Mouse (Mus musculus): ENCODE data around the gene Pak2. TPM values are rescaled to one million over a fixed set of nuclear protein-coding genes. Genes with fewer than 3 reads are reported as not detected.

Gene Pak2
- polyA plus RNA-seq, 2 experiments, result 6.7 to 9.1 TPM

GRCm38 (mm10) chr16:32120454-32120853 lies 41.3 kb upstream of the Pak2 start:
- Histone ChIP-seq H3K4me2 (ENCODE audit: low read depth) (no peak overlapping the region), H3K9ac (replicated peaks) (no peak overlapping the region), H3K36me3 (replicated peaks; ENCODE audit: control insufficient read depth, insufficient read depth, low read depth) (no peaks in the 10 kb centered on the region), H3K27me3 (ENCODE audit: control insufficient read depth, insufficient read depth, low read length) (no peaks in the 10 kb centered on the region), H3K4me3 (ENCODE audit: insufficient read depth in 1 of 2, low read depth in 2 of 2, low read length in 2 of 2) (no peak overlapping the region), H3K27ac (no peak overlapping the region), H3K9me3 (ENCODE audit: control insufficient read depth, low read length) (no peaks in the 10 kb centered on the region), H3K4me1 (replicated peaks; ENCODE audit: control insufficient read depth in 2 of 2, insufficient read depth in 2 of 2, low read length in 1 of 2) (peaks cover 3 to 11% of the 10 kb centered on the region in 2 experiments; a peak in 2 of 4 replicates)
- no peak for ATAC-seq (ENCODE audit: insufficient read depth)
- WGBS (ENCODE audit: insufficient replicate concordance), result 65% methylated on average over 3 of the region's 3 CpGs
- DNase-seq (ENCODE audit: low read depth in 3 of 3, low spot score in 3 of 3), result no peak
- TF ChIP-seq CTCF (IDR thresholded peaks at IDR 0.05; ENCODE audit: low read depth) (peak; percentile 39), EP300 (IDR thresholded peaks at IDR 0.05; ENCODE audit: low read depth) (no peak)

- TF ChIP-seq CTCF (IDR thresholded peaks at IDR 0.05; ENCODE audit: low read depth), result no peak
- no peak for TF ChIP-seq EP300 (IDR thresholded peaks at IDR 0.05; ENCODE audit: low read depth)
- DNase-seq (ENCODE audit: low read depth in 3 of 3, low spot score in 3 of 3) (no peak), ATAC-seq (ENCODE audit: insufficient read depth) (0 out of 2 replicates have a peak, but pooled peaks have one; percentile 27)
- Histone ChIP-seq H3K27ac (no peak overlapping the region), H3K4me2 (ENCODE audit: low read depth) (no peak overlapping the region), H3K9ac (replicated peaks) (no peak overlapping the region), H3K4me3 (ENCODE audit: insufficient read depth in 1 of 2, low read depth in 2 of 2, low read length in 2 of 2) (no peak overlapping the region), H3K36me3 (replicated peaks; ENCODE audit: control insufficient read depth, insufficient read depth, low read depth) (no peaks in the 10 kb centered on the region), H3K4me1 (replicated peaks; ENCODE audit: control insufficient read depth in 2 of 2, insufficient read depth in 2 of 2, low read length in 1 of 2) (peaks cover 3 to 24% of the 10 kb centered on the region in 2 experiments; a peak in 2 of 4 replicates), H3K27me3 (ENCODE audit: control insufficient read depth, insufficient read depth, low read length) (no peaks in the 10 kb centered on the region), H3K9me3 (ENCODE audit: control insufficient read depth, low read length) (no peaks in the 10 kb centered on the region)
- WGBS (ENCODE audit: insufficient replicate concordance), result 17% methylated on average over 5 of the region's 5 CpGs
Measured at GRCm38 (mm10) chr16:32116186-32116585, 37.0 kb upstream of the Pak2 start.

GRCm38 (mm10) chr16:32115781-32116180 lies 36.6 kb upstream of the Pak2 start:
- no peak overlapping the region for H3K9ac ChIP-seq (replicated peaks)
- no peaks in the 10 kb centered on the region for H3K36me3 ChIP-seq (replicated peaks; ENCODE audit: control insufficient read depth, insufficient read depth, low read depth)
- no peaks in the 10 kb centered on the region for H3K9me3 ChIP-seq (ENCODE audit: control insufficient read depth, low read length)
- no peak for TF ChIP-seq CTCF (IDR thresholded peaks at IDR 0.05; ENCODE audit: low read depth)
- TF ChIP-seq EP300 (IDR thresholded peaks at IDR 0.05; ENCODE audit: low read depth), result no peak
- WGBS (ENCODE audit: insufficient replicate concordance), result 27% methylated on average over 6 of the region's 6 CpGs
- ATAC-seq (ENCODE audit: insufficient read depth) (no peak), DNase-seq (ENCODE audit: low read depth in 3 of 3, low spot score in 3 of 3) (no peak)
- H3K4me2 ChIP-seq (ENCODE audit: low read depth), result 0 out of 2 replicates have a peak overlapping the region, but pooled peaks have one; percentile 39
- no peaks in the 10 kb centered on the region for H3K27me3 ChIP-seq (ENCODE audit: control insufficient read depth, insufficient read depth, low read length)
- no peak overlapping the region for H3K4me3 ChIP-seq (ENCODE audit: insufficient read depth in 1 of 2, low read depth in 2 of 2, low read length in 2 of 2)
- H3K4me1 ChIP-seq (replicated peaks; ENCODE audit: control insufficient read depth in 2 of 2, insufficient read depth in 2 of 2, low read length in 1 of 2), result peaks cover 3 to 24% of the 10 kb centered on the region in 2 experiments; a peak in 2 of 4 replicates
- no peak overlapping the region for H3K27ac ChIP-seq

GRCm38 (mm10) chr16:32114968-32115695 lies 36.0 kb upstream of the Pak2 start:
- TF ChIP-seq EP300 (IDR thresholded peaks at IDR 0.05; ENCODE audit: low read depth) (no peak), CTCF (IDR thresholded peaks at IDR 0.05; ENCODE audit: low read depth) (peak; percentile 98)
- Histone ChIP-seq H3K4me3 (ENCODE audit: insufficient read depth in 1 of 2, low read depth in 2 of 2, low read length in 2 of 2) (no peak overlapping the region), H3K27ac (no peak overlapping the region), H3K9me3 (ENCODE audit: control insufficient read depth, low read length) (no peaks in the 10 kb centered on the region), H3K36me3 (replicated peaks; ENCODE audit: control insufficient read depth, insufficient read depth, low read depth) (no peaks in the 10 kb centered on the region), H3K9ac (replicated peaks) (no peak overlapping the region), H3K27me3 (ENCODE audit: control insufficient read depth, insufficient read depth, low read length) (no peaks in the 10 kb centered on the region), H3K4me2 (ENCODE audit: low read depth) (peak overlapping the region; percentile 39; the same call in 1 of the 2 replicates), H3K4me1 (replicated peaks; ENCODE audit: control insufficient read depth in 2 of 2, insufficient read depth in 2 of 2, low read length in 1 of 2) (peaks cover 3 to 24% of the 10 kb centered on the region in 2 experiments; a peak in 2 of 4 replicates)
- DNase-seq (ENCODE audit: low read depth in 3 of 3, low spot score in 3 of 3) (peak in 2 of 3 experiments; percentile 62 to 66), ATAC-seq (ENCODE audit: insufficient read depth) (no peak)
- 15% methylated on average over 15 of the region's 15 CpGs for WGBS (ENCODE audit: insufficient replicate concordance)

- Histone ChIP-seq H3K27ac (no peak overlapping the region), H3K4me2 (ENCODE audit: low read depth) (peak overlapping the region; percentile 60), H3K9ac (replicated peaks) (no peak overlapping the region), H3K4me3 (ENCODE audit: insufficient read depth in 1 of 2, low read depth in 2 of 2, low read length in 2 of 2) (no peak overlapping the region), H3K36me3 (replicated peaks; ENCODE audit: control insufficient read depth, insufficient read depth, low read depth) (no peaks in the 10 kb centered on the region), H3K9me3 (ENCODE audit: control insufficient read depth, low read length) (no peaks in the 10 kb centered on the region), H3K4me1 (replicated peaks; ENCODE audit: control insufficient read depth in 2 of 2, insufficient read depth in 2 of 2, low read length in 1 of 2) (peaks cover 3 to 24% of the 10 kb centered on the region in 2 experiments; a peak in 2 of 4 replicates), H3K27me3 (ENCODE audit: control insufficient read depth, insufficient read depth, low read length) (no peaks in the 10 kb centered on the region)
- ATAC-seq (ENCODE audit: insufficient read depth) (no peak), DNase-seq (ENCODE audit: low read depth in 3 of 3, low spot score in 3 of 3) (no peak)
- 76% methylated on average over 10 of the region's 10 CpGs for WGBS (ENCODE audit: insufficient replicate concordance)
- TF ChIP-seq CTCF (IDR thresholded peaks at IDR 0.05; ENCODE audit: low read depth) (no peak), EP300 (IDR thresholded peaks at IDR 0.05; ENCODE audit: low read depth) (no peak)
Measured at GRCm38 (mm10) chr16:32114406-32114805, 35.3 kb upstream of the Pak2 start.
